Mouse (Mus musculus): ENCODE results near the gene Mei1. TPM values are rescaled to one million over a fixed set of nuclear protein-coding genes. Genes with fewer than 3 reads are reported as not detected.
"Not testable (repeated sequence)": the region's sequence is repeated elsewhere in the genome, so short reads cannot be mapped to it uniquely, and the experiment has no call there.

Mei1 gene
- polyA plus RNA-seq, 1 experiment from 2014 or later, result not detected

DNA sequence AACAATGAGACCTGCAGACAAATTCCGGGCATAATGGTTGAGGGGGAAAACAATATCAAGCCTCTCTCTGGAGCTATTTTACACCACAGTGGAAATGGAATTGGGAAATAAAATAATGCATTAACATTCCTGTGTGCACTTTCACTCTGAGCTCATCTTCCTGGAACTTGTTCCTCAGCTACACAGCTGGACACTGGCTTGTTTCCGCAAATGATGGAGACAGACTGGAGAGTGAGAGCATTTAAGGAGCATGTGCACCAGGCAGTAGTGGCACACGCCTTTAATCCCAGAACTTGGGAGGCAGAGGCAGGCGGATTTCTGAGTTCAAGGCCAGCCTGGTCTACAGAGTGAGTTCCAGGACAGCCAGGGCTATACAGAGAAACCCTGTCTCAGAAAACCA, 56.9 kb downstream of the Mei1 start:
- Histone ChIP-seq H3K4me2 (ENCODE audit: low read depth, low read length) (peak overlapping the region; percentile 92; the same call in 1 of the 2 replicates), H3K9ac (replicated peaks; ENCODE audit: low read depth, low read length) (peak overlapping the region; percentile 75)
- H3K27ac ChIP-seq (ENCODE audit: low read depth, low read length); H3K27me3 ChIP-seq (ENCODE audit: control insufficient read depth, insufficient read depth, low read length); ATAC-seq (ENCODE audit: low read depth); H3K4me3 ChIP-seq (ENCODE audit: low read depth, low read length); H3K36me3 ChIP-seq (ENCODE audit: control insufficient read depth, insufficient read depth, low read length); H3K4me1 ChIP-seq (ENCODE audit: control insufficient read depth, insufficient read depth, low read length); H3K9me3 ChIP-seq (ENCODE audit: control insufficient read depth, low read length): not testable (repeated sequence)
- 75% methylated on average over 4 of the region's 4 CpGs for WGBS

- Histone ChIP-seq H3K27ac (ENCODE audit: low read depth, low read length) (peak within 1 kb of the TSS; percentile 74), H3K4me1 (ENCODE audit: control insufficient read depth, insufficient read depth, low read length) (peaks cover 3% of the 10 kb centered on the region; the same call in 1 of the 2 replicates), H3K9me3 (ENCODE audit: control insufficient read depth, low read length) (no peaks in the 10 kb centered on the region), H3K4me3 (ENCODE audit: low read depth, low read length) (peak within 1 kb of the TSS; percentile 74), H3K27me3 (ENCODE audit: control insufficient read depth, insufficient read depth, low read length) (no peaks in the 10 kb centered on the region), H3K4me2 (ENCODE audit: low read depth, low read length) (peak within 1 kb of the TSS; percentile 92), H3K9ac (replicated peaks; ENCODE audit: low read depth, low read length) (peak within 1 kb of the TSS; percentile 75), H3K36me3 (ENCODE audit: control insufficient read depth, insufficient read depth, low read length) (no peaks in the 10 kb centered on the region)
- WGBS, result under 1% methylated on average over 71 of the region's 74 CpGs
- peak; percentile 99 for ATAC-seq (ENCODE audit: low read depth)
Measured at GRCm38 (mm10) chr15:82127426-82128374, 57.9 kb downstream of the Mei1 start, which contains the start of gene Ccdc134. TSS of gene Ccdc134 (plus strand) at chr15:82127922.

GRCm38 (mm10) chr15:82128398-82128797, 58.6 kb downstream of the Mei1 start:
- no peak for ATAC-seq (ENCODE audit: low read depth)
- WGBS, result 2% methylated on average over 5 of the region's 5 CpGs
- Histone ChIP-seq H3K4me2 (ENCODE audit: low read depth, low read length) (peak overlapping the region; percentile 92), H3K9ac (replicated peaks; ENCODE audit: low read depth, low read length) (peak overlapping the region; percentile 75), H3K36me3 (ENCODE audit: control insufficient read depth, insufficient read depth, low read length) (no peaks in the 10 kb centered on the region), H3K9me3 (ENCODE audit: control insufficient read depth, low read length) (no peaks in the 10 kb centered on the region), H3K4me1 (ENCODE audit: control insufficient read depth, insufficient read depth, low read length) (peaks cover 3% of the 10 kb centered on the region; the same call in 1 of the 2 replicates), H3K27ac (ENCODE audit: low read depth, low read length) (no peak overlapping the region), H3K4me3 (ENCODE audit: low read depth, low read length) (peak overlapping the region; percentile 74), H3K27me3 (ENCODE audit: control insufficient read depth, insufficient read depth, low read length) (no peaks in the 10 kb centered on the region)

GRCm38 (mm10) chr15:82130599-82130998, 60.8 kb downstream of the Mei1 start:
- Histone ChIP-seq H3K4me1 (ENCODE audit: control insufficient read depth, insufficient read depth, low read length) (peaks cover 3% of the 10 kb centered on the region; the same call in 1 of the 2 replicates), H3K27me3 (ENCODE audit: control insufficient read depth, insufficient read depth, low read length) (no peaks in the 10 kb centered on the region), H3K4me3 (ENCODE audit: low read depth, low read length) (no peak overlapping the region), H3K9ac (replicated peaks; ENCODE audit: low read depth, low read length) (no peak overlapping the region), H3K27ac (ENCODE audit: low read depth, low read length) (no peak overlapping the region), H3K36me3 (ENCODE audit: control insufficient read depth, insufficient read depth, low read length) (no peaks in the 10 kb centered on the region), H3K9me3 (ENCODE audit: control insufficient read depth, low read length) (no peaks in the 10 kb centered on the region), H3K4me2 (ENCODE audit: low read depth, low read length) (no peak overlapping the region)
- WGBS, result 70% methylated on average over 7 of the region's 7 CpGs
- no peak for ATAC-seq (ENCODE audit: low read depth)

GRCm38 (mm10) chr15:82135372-82135771, 65.6 kb downstream of the Mei1 start:
- H3K4me3 ChIP-seq (ENCODE audit: low read depth, low read length), result no peak overlapping the region
- no peaks in the 10 kb centered on the region for H3K4me1 ChIP-seq (ENCODE audit: control insufficient read depth, insufficient read depth, low read length)
- no peak overlapping the region for H3K9ac ChIP-seq (replicated peaks; ENCODE audit: low read depth, low read length)
- H3K36me3 ChIP-seq (ENCODE audit: control insufficient read depth, insufficient read depth, low read length), result no peaks in the 10 kb centered on the region
- no peak for ATAC-seq (ENCODE audit: low read depth)
- H3K9me3 ChIP-seq (ENCODE audit: control insufficient read depth, low read length), result no peaks in the 10 kb centered on the region
- WGBS, result 82% methylated on average over 4 of the region's 4 CpGs
- H3K4me2 ChIP-seq (ENCODE audit: low read depth, low read length), result no peak overlapping the region
- H3K27ac ChIP-seq (ENCODE audit: low read depth, low read length), result no peak overlapping the region
- no peaks in the 10 kb centered on the region for H3K27me3 ChIP-seq (ENCODE audit: control insufficient read depth, insufficient read depth, low read length)

DNA sequence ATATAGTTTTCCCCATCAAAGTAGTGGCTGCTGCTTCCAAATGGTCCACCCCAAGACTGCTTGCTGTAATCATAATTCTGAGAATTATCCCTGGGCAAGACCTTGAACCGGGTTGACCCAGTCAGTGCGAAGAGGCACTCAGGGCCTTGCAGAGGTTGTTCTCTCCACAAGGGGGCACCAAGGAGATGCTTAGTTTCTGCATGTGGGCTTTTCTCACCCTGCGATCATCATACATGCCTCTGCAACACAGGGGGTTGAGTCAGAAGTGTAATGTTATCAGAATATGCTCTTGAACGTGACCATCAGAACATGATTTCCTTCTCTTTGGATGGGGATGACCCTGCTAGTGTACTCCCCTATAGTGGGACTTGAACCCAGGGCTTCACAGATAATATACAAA, 68.8 kb downstream of the Mei1 start:
- Histone ChIP-seq H3K9ac (replicated peaks; ENCODE audit: low read depth, low read length) (no peak overlapping the region), H3K4me2 (ENCODE audit: low read depth, low read length) (no peak overlapping the region), H3K4me3 (ENCODE audit: low read depth, low read length) (no peak overlapping the region), H3K27me3 (ENCODE audit: control insufficient read depth, insufficient read depth, low read length) (no peaks in the 10 kb centered on the region), H3K27ac (ENCODE audit: low read depth, low read length) (no peak overlapping the region), H3K9me3 (ENCODE audit: control insufficient read depth, low read length) (no peaks in the 10 kb centered on the region), H3K4me1 (ENCODE audit: control insufficient read depth, insufficient read depth, low read length) (no peaks in the 10 kb centered on the region), H3K36me3 (ENCODE audit: control insufficient read depth, insufficient read depth, low read length) (no peaks in the 10 kb centered on the region)
- peak; percentile 38; the same call in 1 of the 2 replicates for ATAC-seq (ENCODE audit: low read depth)
- 58% methylated on average over 4 of the region's 4 CpGs for WGBS

DNA sequence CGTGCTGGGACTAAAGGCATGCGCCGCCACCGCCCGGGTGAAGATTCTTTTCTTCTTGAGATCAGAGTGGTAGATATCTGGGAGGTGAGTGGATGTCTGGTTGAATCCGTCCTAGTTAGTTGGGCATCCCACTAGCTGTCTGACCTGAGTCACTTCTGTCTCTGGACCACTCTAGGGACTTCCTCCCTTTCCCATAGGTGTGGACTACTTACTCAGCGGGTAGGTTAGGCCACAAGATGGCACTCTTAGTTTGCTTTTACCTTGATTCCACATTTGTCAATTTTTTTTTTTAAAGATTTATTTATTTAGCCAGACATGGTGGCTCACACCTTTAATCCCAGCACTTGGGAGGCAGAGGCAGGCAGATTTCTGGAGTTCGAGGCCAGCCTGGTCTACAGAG, 69.4 kb downstream of the Mei1 start:
- Histone ChIP-seq H3K4me3 (ENCODE audit: low read depth, low read length) (no peak overlapping the region), H3K27ac (ENCODE audit: low read depth, low read length) (no peak overlapping the region), H3K9ac (replicated peaks; ENCODE audit: low read depth, low read length) (no peak overlapping the region), H3K9me3 (ENCODE audit: control insufficient read depth, low read length) (no peaks in the 10 kb centered on the region), H3K36me3 (ENCODE audit: control insufficient read depth, insufficient read depth, low read length) (no peaks in the 10 kb centered on the region), H3K4me2 (ENCODE audit: low read depth, low read length) (no peak overlapping the region), H3K27me3 (ENCODE audit: control insufficient read depth, insufficient read depth, low read length) (no peaks in the 10 kb centered on the region), H3K4me1 (ENCODE audit: control insufficient read depth, insufficient read depth, low read length) (no peaks in the 10 kb centered on the region)
- no peak for ATAC-seq (ENCODE audit: low read depth)
- WGBS, result 87% methylated on average over 8 of the region's 8 CpGs

DNA sequence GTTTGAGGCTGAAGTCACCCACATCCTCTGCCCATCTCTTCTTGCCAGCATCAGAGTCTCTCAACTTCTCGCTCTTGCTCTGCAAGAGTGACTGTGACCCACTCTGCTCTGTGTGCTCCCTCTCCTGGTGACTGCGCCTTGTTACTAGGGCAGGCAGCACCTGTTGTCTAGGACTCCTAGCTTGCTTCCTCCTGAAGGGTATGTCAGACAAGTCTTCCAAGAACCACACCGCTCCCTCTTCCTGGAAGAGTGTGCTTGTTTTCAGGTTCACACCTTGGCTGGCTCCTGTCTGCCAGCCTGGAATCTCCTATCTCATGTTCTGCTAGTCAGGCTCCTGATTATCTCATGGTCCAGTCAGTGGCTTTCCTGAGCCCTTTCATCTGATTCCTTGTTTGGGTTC, 70.6 kb downstream of the Mei1 start:
- no peak for ATAC-seq (ENCODE audit: low read depth)
- no peak overlapping the region for H3K9ac ChIP-seq (replicated peaks; ENCODE audit: low read depth, low read length)
- H3K9me3 ChIP-seq (ENCODE audit: control insufficient read depth, low read length), result no peaks in the 10 kb centered on the region
- H3K4me2 ChIP-seq (ENCODE audit: low read depth, low read length), result no peak overlapping the region
- no peaks in the 10 kb centered on the region for H3K36me3 ChIP-seq (ENCODE audit: control insufficient read depth, insufficient read depth, low read length)
- no peak overlapping the region for H3K27ac ChIP-seq (ENCODE audit: low read depth, low read length)
- WGBS, result 85% methylated on average over 3 of the region's 3 CpGs
- no peaks in the 10 kb centered on the region for H3K4me1 ChIP-seq (ENCODE audit: control insufficient read depth, insufficient read depth, low read length)
- H3K4me3 ChIP-seq (ENCODE audit: low read depth, low read length), result no peak overlapping the region
- H3K27me3 ChIP-seq (ENCODE audit: control insufficient read depth, insufficient read depth, low read length), result no peaks in the 10 kb centered on the region

DNA sequence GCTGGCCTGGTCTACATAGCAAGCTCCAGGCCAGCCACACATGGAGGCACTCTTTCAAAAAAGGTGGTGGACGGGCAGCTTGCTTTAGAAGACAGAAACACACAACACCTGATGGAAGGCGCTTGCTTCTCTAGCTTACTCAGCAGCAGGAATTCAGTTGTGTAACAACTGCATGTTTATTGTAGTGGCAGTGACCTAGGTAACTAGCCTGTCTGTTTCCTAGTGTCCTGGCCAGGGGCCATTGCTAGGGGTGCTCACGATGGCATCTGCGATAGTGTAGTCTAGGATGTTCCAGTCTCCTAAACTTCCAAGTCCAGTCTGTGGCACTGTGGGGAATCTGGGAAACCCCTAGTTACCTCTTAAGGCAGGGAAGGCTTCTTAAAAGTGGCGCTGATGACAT, 74.4 kb downstream of the Mei1 start:
- WGBS, result 84% methylated on average over 5 of the region's 5 CpGs

More for the DNA sequence above, 74.4 kb downstream of the Mei1 start:
- Histone ChIP-seq H3K4me1 (ENCODE audit: control insufficient read depth, insufficient read depth, low read length) (peaks cover 14% of the 10 kb centered on the region), H3K9ac (replicated peaks; ENCODE audit: low read depth, low read length) (no peak overlapping the region), H3K27ac (ENCODE audit: low read depth, low read length) (no peak overlapping the region), H3K9me3 (ENCODE audit: control insufficient read depth, low read length) (no peaks in the 10 kb centered on the region), H3K4me2 (ENCODE audit: low read depth, low read length) (no peak overlapping the region), H3K36me3 (ENCODE audit: control insufficient read depth, insufficient read depth, low read length) (no peaks in the 10 kb centered on the region), H3K4me3 (ENCODE audit: low read depth, low read length) (no peak overlapping the region), H3K27me3 (ENCODE audit: control insufficient read depth, insufficient read depth, low read length) (no peaks in the 10 kb centered on the region)
- ATAC-seq (ENCODE audit: low read depth), result no peak
